Mouse (Mus musculus) ES-E14 (cell line): ENCODE results near the gene Uvrag.

Experiments used
- CHD2 ChIP-seq: IDR thresholded peaks from 2 replicates; pipeline ENCODE4 v1.6.1; 2014; ENCODE audit warnings: mild to moderate bottlenecking, low read depth, low read length, inconsistent platforms
- MAFK ChIP-seq: IDR thresholded peaks from 2 replicates; pipeline ENCODE4 v1.6.1; 2014; ENCODE audit warnings: mild to moderate bottlenecking, low read depth, low read length, inconsistent platforms; ENCODE audit not compliant: insufficient read depth
- ZC3H11A ChIP-seq: IDR thresholded peaks from 2 replicates; pipeline ENCODE4 v1.6.1; 2012; ENCODE audit warnings: low read depth, mild to moderate bottlenecking, inconsistent platforms, low read length, borderline replicate concordance
- ZNF384 ChIP-seq: IDR thresholded peaks from 2 replicates; pipeline ENCODE4 v1.6.1; 2012; ENCODE audit warnings: low read depth, low read length, inconsistent platforms

GRCm38 (mm10) chr7:99077234-99077633 is 63.7 kb downstream of the Uvrag start:
- TF ChIP-seq ZC3H11A: no peak
- no peak for TF ChIP-seq MAFK
- no peak for TF ChIP-seq CHD2
- no peak for TF ChIP-seq ZNF384
